Mouse (Mus musculus): ENCODE data around the gene Herpud2. TPM values are rescaled to one million over a fixed set of nuclear protein-coding genes. Genes with fewer than 3 reads are reported as not detected.
A peak's percentile ranks its signal among the peaks of the same experiment; 100 is the strongest.

Gene Herpud2
- total and polyA plus RNA-seq, 2 experiments from 2014 or later: 27.7 to 27.9 TPM

DNA sequence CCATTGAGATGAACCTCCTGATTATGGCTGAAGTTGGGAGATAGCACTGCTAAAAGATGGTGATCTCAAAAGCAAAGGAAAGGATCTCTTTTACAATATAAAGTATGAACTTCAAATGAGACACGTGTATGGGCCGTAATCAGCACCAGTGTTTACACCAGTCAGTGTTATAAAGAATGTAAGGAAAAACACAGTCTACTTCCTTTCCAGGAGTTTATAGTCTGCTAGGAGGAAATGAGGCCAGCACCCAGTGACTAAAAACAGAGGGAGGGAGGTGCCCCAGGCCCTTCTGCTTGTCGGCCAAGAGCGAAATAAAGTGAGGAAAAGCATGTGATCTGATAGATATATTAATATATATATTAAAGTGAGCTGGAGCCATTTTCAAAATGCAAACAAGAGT lies 6.6 kb upstream of the Herpud2 start:
- Histone ChIP-seq H3K36me3 (replicated peaks; ENCODE audit: control insufficient read depth, insufficient read depth, low read length) (no peaks in the 10 kb centered on the region), H3K27me3 (ENCODE audit: control insufficient read depth, insufficient read depth, low read length) (no peaks in the 10 kb centered on the region), H3K27ac (ENCODE audit: low read depth) (no peak overlapping the region), H3K4me1 (ENCODE audit: control insufficient read depth, insufficient read depth) (no peaks in the 10 kb centered on the region), H3K9me3 (replicated peaks; ENCODE audit: control insufficient read depth, low read length) (no peaks in the 10 kb centered on the region), H3K4me2 (ENCODE audit: low read depth, low read length) (no peak overlapping the region), H3K9ac (replicated peaks; ENCODE audit: low read depth, low read length) (no peak overlapping the region), H3K4me3 (ENCODE audit: low read depth, low read length) (no peak overlapping the region)
- WGBS: 55% methylated on average over 4 of the region's 4 CpGs
- TF ChIP-seq CTCF (IDR thresholded peaks at IDR 0.05; ENCODE audit: low read depth) (no peak), EP300 (IDR thresholded peaks at IDR 0.05; ENCODE audit: low read depth) (no peak)
- DNase-seq (ENCODE audit: low spot score) (no peak), ATAC-seq (ENCODE audit: insufficient read depth, low read depth) (0 out of 2 replicates have a peak, but pooled peaks have one; percentile 33)

DNA sequence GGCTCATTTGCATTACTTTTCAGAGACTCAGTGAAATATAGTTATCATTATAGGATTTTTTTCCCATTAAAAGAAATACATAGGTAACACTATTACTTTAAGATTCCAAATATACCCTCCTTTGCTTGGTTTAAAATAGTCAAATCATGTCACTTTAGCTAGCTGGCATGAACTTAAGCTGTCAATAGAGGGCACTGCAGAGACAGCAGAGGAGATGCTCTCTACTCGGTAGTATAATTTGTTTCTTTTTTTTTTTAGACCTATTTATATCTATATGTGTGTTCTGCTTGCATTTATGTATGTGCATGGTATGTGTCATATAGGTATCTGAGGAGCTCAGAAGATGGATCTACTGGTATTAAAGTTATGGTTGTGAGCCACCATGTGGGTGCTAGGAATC lies 4.8 kb upstream of the Herpud2 start:
- WGBS: 23% methylated on average over 1 of the region's 1 CpGs
- Histone ChIP-seq H3K36me3 (replicated peaks; ENCODE audit: control insufficient read depth, insufficient read depth, low read length) (no peaks in the 10 kb centered on the region), H3K27ac (ENCODE audit: low read depth) (no peak overlapping the region), H3K4me3 (ENCODE audit: low read depth, low read length) (no peak overlapping the region), H3K4me1 (ENCODE audit: control insufficient read depth, insufficient read depth) (0 out of 2 replicates have a peak, but pooled peaks cover 4% of the 10 kb centered on the region), H3K27me3 (ENCODE audit: control insufficient read depth, insufficient read depth, low read length) (no peaks in the 10 kb centered on the region), H3K9ac (replicated peaks; ENCODE audit: low read depth, low read length) (no peak overlapping the region), H3K4me2 (ENCODE audit: low read depth, low read length) (no peak overlapping the region), H3K9me3 (replicated peaks; ENCODE audit: control insufficient read depth, low read length) (no peaks in the 10 kb centered on the region)
- ATAC-seq (ENCODE audit: insufficient read depth, low read depth): no peak
- no peak for DNase-seq (ENCODE audit: low spot score)
- TF ChIP-seq EP300 (IDR thresholded peaks at IDR 0.05; ENCODE audit: low read depth) (no peak), CTCF (IDR thresholded peaks at IDR 0.05; ENCODE audit: low read depth) (peak; percentile 25)

DNA sequence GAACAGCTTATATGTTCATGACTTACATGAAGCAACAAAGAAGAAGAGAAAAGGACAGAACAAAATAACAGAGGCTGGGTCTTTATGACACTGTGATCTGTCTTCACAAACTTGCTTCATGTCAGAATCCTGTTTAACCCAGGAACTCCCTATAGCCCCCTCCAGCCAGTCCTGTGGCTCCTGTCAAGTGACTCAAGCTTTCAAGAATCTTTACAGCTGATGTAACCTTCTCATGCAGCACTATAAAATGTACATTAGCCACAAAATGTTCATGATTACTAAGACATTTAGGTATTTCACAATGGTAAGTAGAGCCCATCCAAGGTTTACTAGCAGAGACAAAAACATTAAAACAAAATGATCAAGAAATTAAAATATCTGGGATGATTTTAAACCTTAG lies 1.4 kb upstream of the Herpud2 start:
- TF ChIP-seq CTCF (IDR thresholded peaks at IDR 0.05; ENCODE audit: low read depth) (no peak), EP300 (IDR thresholded peaks at IDR 0.05; ENCODE audit: low read depth) (no peak)
- ATAC-seq (ENCODE audit: insufficient read depth, low read depth): no peak
- H3K4me1 ChIP-seq (ENCODE audit: control insufficient read depth, insufficient read depth): peaks cover 18% of the 10 kb centered on the region

DNA sequence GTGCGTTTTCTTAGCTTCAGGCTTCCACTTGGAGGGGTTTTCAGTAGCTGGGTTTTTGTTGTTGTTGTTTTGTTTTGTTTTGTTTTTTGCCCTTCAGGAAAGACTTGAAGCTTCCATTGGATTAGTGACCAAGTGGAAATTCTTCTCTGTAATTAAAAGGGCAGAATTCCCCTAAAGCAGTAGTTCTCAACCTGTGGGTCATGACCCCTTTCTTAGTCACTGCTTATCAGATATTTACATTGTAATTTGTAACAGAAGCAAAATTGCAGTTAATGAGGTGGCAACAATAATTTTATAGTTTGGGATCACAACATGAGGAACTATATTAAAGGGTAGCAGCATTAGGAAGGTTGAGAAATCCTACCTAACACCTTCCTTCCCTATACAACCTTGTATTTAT lies 837 bp upstream of the Herpud2 start:
- 12% methylated on average over 1 of the region's 1 CpGs for whole genome bisulfite sequencing
- H3K4me1 ChIP-seq (ENCODE audit: control insufficient read depth, insufficient read depth): peaks cover 19% of the 10 kb centered on the region
- TF ChIP-seq EP300 (IDR thresholded peaks at IDR 0.05; ENCODE audit: low read depth) (no peak), CTCF (IDR thresholded peaks at IDR 0.05; ENCODE audit: low read depth) (no peak)

More for the DNA sequence above, 1.4 kb upstream of the Herpud2 start:
- Histone ChIP-seq H3K9me3 (replicated peaks; ENCODE audit: control insufficient read depth, low read length) (no peaks in the 10 kb centered on the region), H3K4me2 (ENCODE audit: low read depth, low read length) (no peak overlapping the region), H3K36me3 (replicated peaks; ENCODE audit: control insufficient read depth, insufficient read depth, low read length) (no peaks in the 10 kb centered on the region), H3K4me3 (ENCODE audit: low read depth, low read length) (no peak overlapping the region), H3K27me3 (ENCODE audit: control insufficient read depth, insufficient read depth, low read length) (no peaks in the 10 kb centered on the region), H3K27ac (ENCODE audit: low read depth) (no peak overlapping the region), H3K9ac (replicated peaks; ENCODE audit: low read depth, low read length) (no peak overlapping the region)
- no peak for DNase-seq (ENCODE audit: low spot score)

DNA sequence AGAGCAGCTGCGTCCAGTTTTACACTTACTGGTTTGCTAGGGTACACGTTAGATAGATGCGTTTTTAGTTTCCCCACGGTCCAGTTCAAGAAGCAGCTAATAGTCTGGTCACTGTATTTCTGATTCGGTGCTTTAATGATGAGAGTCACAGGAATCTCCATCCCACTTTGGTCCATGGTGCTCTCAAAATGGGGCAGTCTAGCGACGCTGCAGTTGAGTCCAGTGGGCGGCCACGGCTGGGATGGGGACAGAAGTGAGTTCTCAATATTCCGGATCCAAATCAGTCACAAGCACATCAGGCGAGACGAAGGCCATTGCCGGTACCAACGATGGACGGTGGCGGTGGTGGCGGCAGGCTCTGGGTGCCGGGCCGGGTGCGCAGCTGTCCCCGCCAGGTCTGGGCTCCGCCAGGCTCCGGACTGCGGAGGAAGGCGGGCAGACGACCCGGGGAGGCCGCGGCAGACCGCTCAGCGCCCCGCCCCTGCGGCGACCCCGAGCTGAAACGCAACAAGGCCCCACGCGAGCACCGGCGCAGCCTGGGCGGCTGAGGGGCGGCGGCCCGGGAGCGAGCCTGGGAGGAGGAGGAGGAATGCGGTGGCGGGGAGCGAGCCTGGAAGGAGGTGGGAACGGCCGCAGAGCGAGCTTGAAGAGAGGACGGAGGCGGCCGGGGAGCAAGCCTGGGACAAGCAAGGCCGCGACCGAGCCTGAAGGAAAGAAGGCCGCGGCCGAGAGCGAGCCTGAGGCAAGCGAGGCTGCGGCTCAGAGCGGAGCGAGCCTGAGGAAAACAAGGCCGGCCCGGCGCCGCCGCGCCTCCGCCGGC lies 619 bp downstream of the Herpud2 start:
- under 1% methylated on average over 57 of the region's 73 CpGs for WGBS
- DNase-seq (ENCODE audit: low spot score): peak; percentile 95

More for the DNA sequence above, 837 bp upstream of the Herpud2 start:
- peak overlapping the region; percentile 87 for H3K4me2 ChIP-seq (ENCODE audit: low read depth, low read length)
- H3K4me3 ChIP-seq (ENCODE audit: low read depth, low read length): peak overlapping the region; percentile 83
- no peak for DNase-seq (ENCODE audit: low spot score)
- no peaks in the 10 kb centered on the region for H3K27me3 ChIP-seq (ENCODE audit: control insufficient read depth, insufficient read depth, low read length)
- H3K9me3 ChIP-seq (replicated peaks; ENCODE audit: control insufficient read depth, low read length): no peaks in the 10 kb centered on the region
- H3K9ac ChIP-seq (replicated peaks; ENCODE audit: low read depth, low read length): peak overlapping the region; percentile 98
- H3K27ac ChIP-seq (ENCODE audit: low read depth): peak overlapping the region; percentile 100
- no peaks in the 10 kb centered on the region for H3K36me3 ChIP-seq (replicated peaks; ENCODE audit: control insufficient read depth, insufficient read depth, low read length)
- no peak for ATAC-seq (ENCODE audit: insufficient read depth, low read depth)

More for the DNA sequence above, 619 bp downstream of the Herpud2 start:
- Histone ChIP-seq H3K9ac (replicated peaks; ENCODE audit: low read depth, low read length) (peak overlapping the region; percentile 98), H3K27me3 (ENCODE audit: control insufficient read depth, insufficient read depth, low read length) (no peaks in the 10 kb centered on the region), H3K4me2 (ENCODE audit: low read depth, low read length) (peak overlapping the region; percentile 87), H3K27ac (ENCODE audit: low read depth) (peak overlapping the region; percentile 100), H3K4me1 (ENCODE audit: control insufficient read depth, insufficient read depth) (peaks cover 22% of the 10 kb centered on the region), H3K4me3 (ENCODE audit: low read depth, low read length) (peak overlapping the region; percentile 83), H3K9me3 (replicated peaks; ENCODE audit: control insufficient read depth, low read length) (no peaks in the 10 kb centered on the region), H3K36me3 (replicated peaks; ENCODE audit: control insufficient read depth, insufficient read depth, low read length) (no peaks in the 10 kb centered on the region)
- no peak for TF ChIP-seq EP300 (IDR thresholded peaks at IDR 0.05; ENCODE audit: low read depth)
- peak; percentile 63 for ATAC-seq (ENCODE audit: insufficient read depth, low read depth)
